Mouse (Mus musculus) urinary bladder, postnatal 14 days (tissue): ENCODE data around the gene Lrmda.

Source experiments
- DNase-seq: peaks from one replicate; pipeline ENCODE4 v3.0.0; 2021; ENCODE audit warnings: low spot score

The Lrmda gene

DNA sequence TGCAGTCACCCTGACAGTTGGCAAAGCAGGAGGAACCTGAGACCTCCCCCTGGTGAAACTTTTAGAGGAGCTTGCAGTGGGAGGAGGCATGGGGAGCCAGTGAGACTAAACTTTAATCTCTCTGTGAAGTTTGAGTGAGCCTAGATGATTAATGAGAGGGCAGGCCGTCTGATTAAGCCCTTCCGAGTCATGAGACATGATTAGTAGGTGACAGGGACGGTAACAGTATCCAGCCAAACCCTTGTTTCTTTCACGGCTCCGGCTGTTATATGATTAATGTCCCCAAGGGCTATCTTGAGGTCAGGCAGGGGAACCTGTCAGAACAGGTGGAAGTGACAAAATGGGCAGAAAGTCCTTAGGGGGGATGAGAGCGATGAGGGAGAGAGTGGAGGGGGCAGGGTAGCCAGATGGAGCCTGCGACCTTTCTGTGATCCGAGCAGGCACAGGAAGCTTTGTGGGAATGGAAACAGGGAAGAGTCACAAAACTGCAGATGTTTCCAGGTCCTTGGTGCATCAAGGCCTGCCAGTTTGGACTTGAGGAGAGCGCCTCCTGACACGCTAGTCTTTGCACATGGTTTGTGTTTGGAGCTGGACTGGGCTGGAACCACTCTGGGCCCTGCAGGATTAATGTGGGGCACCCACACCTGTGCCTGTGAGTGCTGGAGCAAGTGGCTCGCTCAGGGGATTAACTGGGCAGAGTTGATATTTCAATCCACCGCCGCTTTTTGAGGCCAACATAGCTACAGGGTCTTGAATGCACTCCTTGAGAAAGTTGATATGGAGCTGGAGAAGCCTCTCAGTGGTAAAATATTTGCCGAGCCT lies 631.8 kb downstream of the Lrmda start:
- peak; percentile 35 for DNase-seq

DNA sequence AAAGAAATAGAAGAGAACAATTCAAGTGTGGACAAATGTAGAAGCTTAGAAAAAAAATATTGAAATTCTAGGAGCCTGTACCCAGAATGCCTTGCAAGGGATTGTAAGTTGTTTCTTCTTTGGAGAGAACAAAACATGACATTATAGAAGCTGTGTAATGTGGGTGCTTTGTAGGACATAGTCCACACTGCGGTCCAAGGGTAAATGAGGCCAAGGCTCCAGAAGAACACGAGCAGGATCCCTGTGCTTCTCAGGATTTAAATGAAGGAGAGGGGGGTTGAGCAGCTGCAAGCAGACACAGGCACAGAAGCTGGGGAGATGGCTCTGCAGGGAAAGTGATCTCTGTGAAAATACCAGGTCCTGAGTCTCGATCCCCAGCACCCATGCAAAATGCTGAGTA lies 643.0 kb downstream of the Lrmda start:
- DNase-seq, result no peak

DNA sequence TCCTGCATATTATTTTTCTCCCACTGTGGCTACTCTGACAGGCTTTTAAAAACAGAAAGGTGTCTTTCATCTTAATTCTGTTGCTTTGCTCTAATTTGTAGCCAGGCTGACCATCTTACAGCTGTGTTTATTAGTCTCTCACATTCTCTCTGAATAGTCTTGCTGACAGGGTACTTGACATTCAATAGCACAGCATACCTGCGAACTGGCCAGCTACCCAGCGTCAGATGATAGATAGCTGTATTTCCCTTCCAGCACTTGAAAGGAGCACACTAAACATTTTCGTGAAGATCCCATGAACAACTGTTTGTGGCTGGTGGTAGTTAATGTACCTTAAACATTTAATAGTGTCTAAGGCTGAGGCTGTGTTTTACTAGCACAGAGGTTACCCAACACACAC lies 646.9 kb downstream of the Lrmda start:
- no peak for DNase-seq

DNA sequence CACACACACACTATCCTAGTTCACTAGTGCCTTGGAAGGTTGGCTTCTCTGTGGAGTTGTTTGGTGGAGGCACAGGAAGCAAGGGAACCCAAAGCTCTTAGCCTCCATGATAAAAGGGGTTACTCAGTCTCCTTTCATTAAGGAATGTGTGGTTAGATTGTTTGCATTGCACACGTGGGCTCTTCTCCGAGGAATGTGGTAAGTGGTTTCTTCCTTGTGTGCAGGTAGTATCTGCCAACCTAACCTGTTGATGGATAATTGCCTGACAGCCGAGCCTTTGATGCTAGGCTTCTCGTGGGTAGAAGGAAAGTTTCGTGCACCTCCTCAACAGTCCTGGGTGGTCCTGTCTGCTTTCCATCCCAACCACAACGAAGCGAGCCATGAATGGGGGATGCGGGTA lies 648.8 kb downstream of the Lrmda start:
- DNase-seq, result no peak

DNA sequence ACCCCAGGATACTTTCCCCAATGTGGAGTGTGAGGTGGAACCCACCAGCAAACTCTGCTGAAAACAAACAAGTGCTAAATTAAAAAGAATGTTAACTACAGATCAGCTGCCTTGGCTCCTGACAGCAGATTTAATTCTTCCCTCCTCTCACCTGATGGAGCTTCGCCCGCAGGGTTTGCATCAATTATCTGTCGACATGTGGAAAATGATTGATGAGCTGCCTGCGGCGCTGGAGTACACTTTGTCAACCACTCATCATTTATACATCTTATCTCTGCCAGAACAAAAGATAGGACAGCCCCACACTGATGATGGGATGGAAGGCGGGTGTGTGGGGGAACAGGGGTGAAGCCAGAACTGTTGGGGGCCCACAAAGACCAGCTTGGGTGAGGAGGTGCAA lies 649.2 kb downstream of the Lrmda start:
- no peak for DNase-seq

DNA sequence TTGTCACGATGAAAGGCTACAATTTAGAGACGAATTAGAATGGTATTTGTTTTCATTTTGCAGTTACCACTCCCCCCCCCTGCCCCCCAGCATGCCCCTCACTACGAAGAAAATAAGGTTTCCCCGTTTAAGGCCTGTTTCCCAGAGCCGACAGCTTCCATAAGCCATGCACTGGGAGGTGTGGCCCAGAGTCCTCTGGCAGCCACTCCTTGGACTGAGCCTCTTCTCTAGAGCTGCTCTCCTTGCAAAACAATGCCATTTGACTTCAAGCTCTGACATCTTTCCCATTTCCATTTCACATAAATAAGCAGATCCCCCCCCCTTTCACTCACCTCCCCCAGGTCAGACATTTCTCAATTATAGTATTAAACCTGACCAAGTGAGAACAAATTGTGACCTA lies 654.1 kb downstream of the Lrmda start:
- no peak for DNase-seq

DNA sequence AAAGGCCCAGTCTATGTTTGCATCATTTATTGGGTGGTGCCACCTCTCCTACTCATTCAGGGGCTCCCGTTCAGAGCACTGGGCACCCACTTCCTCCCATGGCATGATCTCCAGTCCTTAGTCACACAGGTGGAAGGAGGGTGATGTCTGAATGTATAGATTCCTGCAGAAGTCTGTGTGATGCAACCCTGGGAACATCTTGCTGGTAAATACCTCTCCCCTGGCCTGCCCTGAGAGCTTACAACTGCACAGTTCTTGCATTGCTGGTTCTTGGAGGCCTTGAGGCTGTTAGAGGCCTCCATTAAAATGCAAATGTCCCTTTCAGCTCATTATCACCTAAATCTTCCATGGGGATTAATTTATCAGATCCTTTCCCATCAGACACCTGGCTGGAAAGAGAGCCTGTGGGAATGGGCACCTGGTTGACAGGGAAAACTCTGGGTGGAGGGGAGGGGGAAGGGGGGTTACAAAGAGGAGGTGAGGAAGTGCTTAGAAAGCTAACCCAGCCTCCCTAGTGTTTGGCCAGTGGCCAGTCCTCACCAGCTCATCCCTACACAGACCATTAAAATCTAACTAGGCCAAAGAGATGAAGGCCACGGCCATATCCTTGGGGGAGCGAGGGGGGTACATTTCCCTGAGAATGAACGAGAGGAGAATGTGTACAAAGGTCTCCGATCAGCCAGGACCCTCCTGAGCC lies 659.6 kb downstream of the Lrmda start:
- DNase-seq, result no peak

DNA sequence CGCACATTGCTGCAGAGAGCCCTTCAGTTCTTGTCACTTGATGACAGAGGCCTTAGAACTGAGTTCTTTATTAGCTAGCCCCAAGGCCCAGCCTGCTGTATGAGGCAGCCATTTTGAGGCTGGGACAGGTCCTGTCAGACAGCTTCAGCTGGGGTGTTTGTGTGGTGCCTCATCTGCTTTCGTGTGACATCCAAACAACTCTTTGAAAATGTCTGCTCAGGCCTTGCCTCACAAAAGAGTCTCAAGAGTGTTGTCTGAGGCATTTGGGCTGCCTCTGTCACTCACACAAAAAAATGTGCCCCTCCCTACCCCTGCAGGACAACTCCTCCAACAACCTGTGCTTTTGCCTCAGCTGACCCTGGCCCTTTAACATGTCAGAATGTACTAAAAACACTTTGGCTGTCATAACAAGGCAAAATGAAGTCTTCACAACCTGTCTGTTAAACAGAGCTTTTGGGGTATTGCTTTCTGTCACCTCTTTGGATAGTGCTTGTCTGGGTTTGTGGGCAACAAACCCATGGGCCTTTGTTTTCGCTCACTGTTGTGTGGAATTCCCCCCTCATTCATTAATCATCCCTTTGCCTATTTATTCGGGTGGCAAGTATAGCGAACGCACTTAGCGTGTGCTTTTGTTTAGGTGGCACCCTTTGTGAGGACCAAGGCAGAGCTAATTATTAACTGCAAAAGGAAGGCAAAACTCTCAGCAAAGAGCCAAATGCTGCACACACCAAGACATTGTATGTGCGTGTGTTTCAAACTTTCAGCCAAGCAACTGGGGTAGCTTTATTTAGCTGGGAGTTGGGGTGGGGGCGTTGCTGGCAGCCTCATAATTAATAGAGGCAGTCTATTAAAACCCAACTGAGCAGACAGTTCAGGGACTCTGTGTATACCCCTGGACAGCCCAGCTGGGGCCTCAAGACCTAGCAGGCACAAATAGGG lies 660.5 kb downstream of the Lrmda start:
- no peak for DNase-seq

DNA sequence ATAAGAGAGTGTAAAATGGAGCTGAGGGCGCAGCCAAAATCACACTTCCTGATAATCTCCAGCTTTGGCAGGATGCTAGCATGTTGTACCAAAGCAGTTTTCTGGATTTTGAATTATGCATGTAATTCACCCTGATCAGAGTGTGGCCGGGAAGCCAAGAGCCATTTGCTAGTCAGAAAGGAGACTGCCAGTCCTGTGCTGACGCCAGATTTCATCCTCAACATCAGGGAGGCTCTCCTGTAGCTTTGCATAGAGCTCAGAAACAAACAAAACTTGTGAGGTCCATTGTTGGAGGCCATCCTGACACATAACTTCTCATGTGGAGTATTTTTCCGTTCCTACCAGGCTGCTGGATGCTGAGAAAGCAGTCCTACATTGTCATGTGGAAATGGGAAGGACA lies 667.4 kb downstream of the Lrmda start:
- DNase-seq, result peak; percentile 47

DNA sequence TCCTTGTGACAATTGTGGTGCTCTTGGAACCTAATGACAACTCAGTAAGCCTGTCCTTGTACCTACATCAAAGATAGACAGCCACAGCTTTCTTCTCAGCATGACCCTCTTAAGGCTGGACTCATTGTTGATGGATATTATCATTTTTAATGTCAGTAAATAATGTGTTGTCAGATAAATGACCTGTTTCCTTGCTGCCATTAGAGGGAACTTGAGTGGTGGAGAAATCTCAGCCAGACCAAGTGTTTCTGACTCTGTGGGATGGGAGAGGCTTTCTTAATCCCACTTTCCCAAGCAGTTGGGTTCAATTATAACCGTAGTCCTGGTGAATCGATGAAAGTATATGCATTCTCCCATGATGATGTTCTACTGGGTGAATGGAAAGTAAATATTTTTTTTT lies 668.9 kb downstream of the Lrmda start:
- no peak for DNase-seq

DNA sequence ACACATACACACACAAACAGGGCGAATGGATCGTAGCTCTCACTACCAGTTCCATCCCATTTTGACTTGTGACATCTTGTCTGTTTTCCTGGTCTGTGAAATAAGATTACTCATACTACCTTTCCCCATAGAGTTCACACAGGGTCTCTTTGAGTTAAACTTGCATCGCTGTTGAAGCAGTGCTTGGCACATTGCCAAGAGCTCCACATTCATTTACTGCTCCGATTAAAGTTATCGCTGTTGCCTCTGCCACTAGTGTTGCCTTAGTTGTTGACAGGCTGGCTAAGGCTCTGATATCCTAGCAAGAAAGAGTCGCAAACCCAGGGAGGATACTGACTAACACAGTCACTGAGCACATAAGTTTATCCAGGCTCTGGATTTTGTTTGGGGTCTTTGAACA lies 675.9 kb downstream of the Lrmda start:
- DNase-seq, result peak; percentile 59

DNA sequence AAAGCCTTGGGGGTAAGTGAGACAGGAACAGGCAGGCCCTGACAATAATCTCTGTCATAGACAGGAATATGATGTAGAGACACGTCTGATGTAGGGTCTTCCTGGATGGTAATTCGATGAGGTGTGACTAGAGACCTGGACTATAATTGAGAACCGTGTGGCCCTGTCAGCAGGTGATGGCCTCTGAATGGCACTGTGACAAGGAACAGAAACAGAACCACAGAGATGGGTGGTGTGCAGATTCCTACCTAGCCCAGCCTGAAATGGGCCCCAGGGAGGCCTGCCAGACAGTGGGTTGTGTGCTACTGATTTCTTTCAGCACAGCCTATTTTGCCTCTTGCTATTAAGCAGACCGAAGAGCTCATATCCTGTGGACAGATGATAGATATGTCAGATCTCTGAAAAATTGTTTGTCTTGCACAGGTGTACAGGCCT lies 676.4 kb downstream of the Lrmda start:
- no peak for DNase-seq

DNA sequence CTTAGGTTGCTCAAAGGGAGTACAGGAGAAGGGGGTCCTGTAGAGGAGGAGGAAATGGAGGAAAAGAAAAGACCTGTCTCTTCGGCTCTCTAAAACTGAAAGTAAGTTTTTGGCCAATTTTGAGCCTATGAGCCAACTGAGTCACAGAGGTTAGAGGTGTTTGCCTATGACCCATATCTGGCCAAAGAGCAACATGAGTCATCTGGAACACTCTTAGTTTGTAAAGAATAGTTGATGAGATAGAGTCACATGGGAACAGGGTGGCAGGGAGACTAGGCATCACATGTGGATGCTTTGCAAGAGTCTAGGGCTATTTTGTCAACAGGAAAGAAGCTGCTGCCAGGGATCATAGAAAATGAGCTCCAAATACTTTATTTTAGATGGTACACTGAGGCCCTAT lies 680.7 kb downstream of the Lrmda start:
- DNase-seq, result no peak

DNA sequence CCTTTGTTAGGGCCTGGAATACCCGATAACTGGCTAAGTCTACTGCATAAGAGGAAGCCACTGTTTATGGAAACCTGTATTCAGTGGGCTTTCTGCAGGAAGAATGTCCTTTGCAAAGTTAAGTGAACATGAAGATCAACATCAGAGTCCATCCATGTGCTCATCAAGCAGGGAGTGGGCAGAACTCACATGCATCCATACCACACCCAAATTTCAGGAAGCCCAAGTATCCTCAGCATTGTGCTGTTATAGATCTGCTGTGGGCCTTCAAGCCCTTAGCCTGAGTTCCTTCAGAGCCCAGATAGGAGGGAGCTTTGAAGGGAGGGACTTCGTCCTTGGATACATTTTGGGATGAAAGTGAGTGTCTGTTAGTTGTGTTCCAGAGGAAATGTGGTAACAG lies 681.2 kb downstream of the Lrmda start:
- no peak for DNase-seq

DNA sequence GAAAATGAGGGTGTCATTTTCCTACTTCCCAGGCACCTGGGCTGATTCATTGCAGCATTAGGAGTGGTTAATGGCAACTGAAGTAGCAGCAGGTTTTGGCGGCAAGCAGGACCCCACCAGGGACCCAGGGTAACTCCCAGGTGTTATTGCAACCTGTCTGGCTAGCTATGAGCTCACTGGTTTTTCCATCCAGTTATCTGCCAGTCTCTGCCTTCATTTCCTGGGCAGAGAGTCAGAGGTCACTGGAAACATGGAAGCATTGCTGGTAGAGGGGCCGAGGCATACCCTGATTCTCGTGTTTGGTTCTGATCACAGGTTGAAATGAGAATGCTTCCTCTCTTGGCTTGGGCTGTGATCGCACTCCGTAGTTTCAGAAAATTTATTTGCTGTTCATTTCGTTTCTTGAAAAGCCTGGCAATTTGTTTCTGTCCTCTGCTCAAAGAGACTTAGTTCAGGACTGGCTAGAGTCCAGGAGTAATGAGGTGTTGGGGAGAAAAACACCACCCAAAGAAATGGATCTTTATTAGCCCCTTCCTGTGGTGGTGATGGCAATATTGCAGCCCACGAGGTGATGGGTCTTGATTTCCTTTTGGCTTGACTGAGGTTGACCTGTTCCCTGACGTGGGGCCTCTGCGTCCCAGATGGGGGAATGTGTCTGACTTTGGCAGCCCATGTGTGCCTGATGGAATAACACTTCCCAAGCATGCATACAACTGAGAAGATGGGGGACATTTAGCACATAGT lies 688.6 kb downstream of the Lrmda start:
- DNase-seq, result no peak

DNA sequence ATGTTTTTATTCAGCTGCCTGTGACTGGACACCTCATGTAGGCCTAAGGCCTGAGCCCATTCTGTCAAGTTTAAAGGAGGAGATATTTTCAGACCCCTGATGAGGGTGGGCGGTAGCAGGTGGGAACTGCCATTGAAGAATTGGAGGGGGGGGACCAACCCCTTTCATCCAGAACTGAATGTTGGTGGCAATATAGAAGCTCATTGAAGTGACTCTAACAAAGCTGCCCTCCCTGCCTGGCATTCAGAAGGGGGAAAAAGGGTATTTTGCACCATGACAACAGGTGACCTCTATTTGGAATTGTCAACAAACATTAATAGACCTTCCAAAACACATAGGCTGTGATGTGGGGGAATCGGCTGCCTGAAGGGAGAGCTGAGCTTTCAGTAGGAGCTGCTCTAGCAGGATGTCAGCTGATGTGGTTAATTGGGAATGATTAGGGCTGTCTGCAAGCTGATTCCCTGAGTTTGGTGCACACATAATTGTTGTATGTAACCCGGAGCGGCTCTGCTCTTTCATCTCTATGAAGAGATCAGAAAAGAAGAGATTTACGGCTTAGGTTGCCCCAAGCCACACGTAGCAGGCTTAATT lies 690.7 kb downstream of the Lrmda start:
- no peak for DNase-seq

DNA sequence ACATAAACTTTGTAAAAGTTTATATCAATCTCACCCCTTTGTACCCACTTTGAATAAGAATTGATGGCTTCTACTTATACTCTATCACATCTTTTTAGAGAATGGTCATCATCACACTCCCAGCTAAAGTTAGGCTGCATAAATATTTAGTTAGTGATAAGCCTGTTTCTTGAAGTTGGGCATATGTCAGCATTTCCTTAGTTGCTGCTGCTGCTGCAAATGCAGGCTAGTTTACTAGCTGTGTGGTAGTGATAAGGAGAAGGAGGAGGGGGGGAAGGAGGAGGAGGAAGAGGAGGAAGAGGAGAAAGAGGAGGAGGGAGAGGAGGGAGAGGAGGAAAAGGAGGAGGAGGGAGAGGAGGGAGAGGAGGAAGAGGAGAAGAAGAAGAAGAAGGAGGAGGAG lies 692.9 kb downstream of the Lrmda start:
- no peak for DNase-seq

DNA sequence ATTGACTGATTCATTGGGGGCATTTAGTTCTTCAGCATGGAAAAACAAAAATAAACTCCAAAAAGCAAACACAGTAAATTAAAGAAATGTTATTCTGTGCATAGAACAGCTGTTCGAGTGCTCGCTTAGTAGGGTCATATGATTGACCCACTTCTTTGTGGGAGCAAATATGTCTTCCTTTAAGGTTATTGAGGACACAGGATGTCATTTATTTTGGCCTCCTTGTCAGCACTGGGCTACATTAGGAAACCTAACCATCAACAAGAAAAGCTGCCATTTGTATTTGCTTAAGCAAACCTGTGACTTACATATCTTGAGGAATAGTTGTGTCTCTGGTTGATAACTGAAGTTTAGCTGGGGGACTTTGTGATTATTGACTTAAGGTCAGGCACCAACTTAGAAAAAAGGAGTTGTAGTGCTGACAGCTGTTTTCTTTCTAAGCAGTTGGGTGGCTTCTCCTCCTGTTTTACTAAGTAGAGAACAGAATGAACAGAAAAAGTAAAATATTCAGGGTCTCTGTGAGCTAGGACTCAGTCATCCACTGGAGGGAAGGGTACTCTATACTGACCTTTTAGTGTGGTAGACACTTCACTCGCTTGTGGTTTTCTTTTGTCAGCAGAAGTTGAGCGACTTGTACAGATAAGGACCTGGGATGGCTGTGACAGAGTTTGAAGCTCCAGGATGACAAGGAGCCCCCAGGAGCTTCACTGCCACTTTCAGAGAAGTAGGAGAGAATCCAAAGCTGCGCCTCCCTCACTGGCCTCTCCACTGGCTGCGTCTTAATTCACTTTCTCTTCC lies 696.3 kb downstream of the Lrmda start:
- no peak for DNase-seq

DNA sequence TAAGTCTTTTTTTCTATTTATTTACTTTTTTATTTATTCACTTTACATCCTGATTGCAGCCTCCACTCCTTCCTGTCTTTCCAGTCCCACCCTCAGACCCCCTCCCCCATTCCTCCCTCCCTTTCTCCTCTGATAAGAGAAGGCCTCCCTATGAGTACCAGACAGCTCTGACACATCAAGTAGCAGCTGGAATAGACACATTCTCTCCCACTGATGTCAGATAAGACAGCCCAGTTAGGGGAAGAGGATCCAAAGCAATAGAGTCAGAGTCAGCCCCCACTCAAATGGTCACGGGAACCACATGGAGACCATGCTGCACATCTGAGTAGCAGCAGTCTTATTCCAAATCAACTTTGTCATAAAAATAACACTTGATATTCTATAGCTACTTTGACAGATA lies 700.5 kb downstream of the Lrmda start:
- DNase-seq, result no peak

DNA sequence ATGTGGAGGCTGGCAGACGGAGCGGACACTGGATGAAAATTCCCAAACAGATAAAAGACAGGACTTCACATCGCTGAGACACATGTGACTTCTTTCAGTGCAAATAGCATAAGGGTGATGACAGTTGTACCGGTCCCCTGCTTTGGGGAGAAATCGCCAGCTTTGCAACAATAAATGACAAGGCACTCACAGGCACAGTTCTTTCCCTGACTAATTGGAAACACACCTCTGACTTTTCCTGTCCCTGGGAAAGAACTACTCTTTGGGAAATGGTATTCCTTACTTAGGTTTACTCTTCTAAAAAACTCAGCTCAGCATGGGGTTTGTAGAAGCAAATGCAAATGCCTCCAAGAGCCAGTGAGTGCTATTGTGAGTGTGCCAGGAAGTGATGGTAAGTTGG lies 702.3 kb downstream of the Lrmda start:
- DNase-seq, result no peak

DNA sequence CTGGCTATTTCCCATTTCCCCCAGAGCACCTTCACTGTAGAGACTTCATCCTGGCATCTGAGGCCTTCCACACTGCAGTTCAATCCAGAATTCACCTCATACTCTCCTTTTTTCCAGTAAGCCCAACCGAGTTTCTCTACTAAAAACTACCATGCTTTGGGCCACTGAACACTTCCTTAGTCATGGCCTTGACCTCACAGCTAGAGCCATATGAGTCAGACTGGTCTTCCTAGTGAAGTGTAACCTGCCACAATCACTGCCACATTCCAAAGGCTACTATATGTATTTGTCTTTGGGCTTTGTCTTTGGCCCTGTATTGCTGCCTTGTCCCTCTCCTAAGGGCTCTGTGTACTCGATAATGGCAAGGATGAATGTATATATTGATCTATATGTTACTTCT lies 708.0 kb downstream of the Lrmda start:
- no peak for DNase-seq
